Mouse (Mus musculus) retina, postnatal 7 days (tissue): ENCODE measurements around the gene Htatip2.

ENCODE experiments used
- DNase-seq: peaks from one replicate; pipeline ENCODE4 v3.0.0-alpha.2; 2012; ENCODE audit warnings: low read depth, low spot score

Gene Htatip2

GRCm38 (mm10) chr7:49758934-49759571 is at the start of gene Htatip2:
Gene Htatip2 (plus strand): TSS chr7:49759115.
- no peak for DNase-seq

- no peak for DNase-seq
Measured at GRCm38 (mm10) chr7:49709381-49710021, 49.4 kb upstream of the Htatip2 start.

GRCm38 (mm10) chr7:49717942-49718733 is 40.8 kb upstream of the Htatip2 start:
- no peak for DNase-seq

- DNase-seq, result no peak
Measured at GRCm38 (mm10) chr7:49734342-49734741, 24.6 kb upstream of the Htatip2 start.

GRCm38 (mm10) chr7:49739448-49739847 is 19.5 kb upstream of the Htatip2 start:
- DNase-seq, result no peak

GRCm38 (mm10) chr7:49741474-49741873 is 17.4 kb upstream of the Htatip2 start:
- DNase-seq, result no peak

- no peak for DNase-seq
Measured at GRCm38 (mm10) chr7:49741923-49742322, 17.0 kb upstream of the Htatip2 start.

DNA sequence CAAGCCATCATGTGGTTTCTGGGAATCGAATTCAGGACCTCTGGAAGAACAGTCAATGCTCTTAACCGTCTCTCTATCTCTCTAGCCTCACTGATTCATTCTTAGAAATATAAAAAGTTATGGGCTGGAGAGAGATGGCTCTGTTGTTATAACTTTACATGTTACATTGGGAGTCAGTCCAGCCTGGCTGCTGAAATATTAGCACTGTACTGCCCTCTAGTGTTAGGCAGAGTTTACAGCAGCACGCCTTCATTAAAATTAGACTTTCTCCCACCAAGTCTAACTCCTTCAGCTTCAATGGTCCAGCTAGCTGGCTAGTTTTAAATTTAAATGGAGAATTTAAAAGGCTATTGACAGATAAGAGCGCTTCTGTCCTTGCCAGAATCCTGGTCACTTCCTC is 7.8 kb upstream of the Htatip2 start:
- peak; percentile 32 for DNase-seq

GRCm38 (mm10) chr7:49752730-49753506 is 6.0 kb upstream of the Htatip2 start:
- DNase-seq, result peak; percentile 35

- DNase-seq, result peak; percentile 38
Measured at GRCm38 (mm10) chr7:49754767-49755166, 4.1 kb upstream of the Htatip2 start.

DNA sequence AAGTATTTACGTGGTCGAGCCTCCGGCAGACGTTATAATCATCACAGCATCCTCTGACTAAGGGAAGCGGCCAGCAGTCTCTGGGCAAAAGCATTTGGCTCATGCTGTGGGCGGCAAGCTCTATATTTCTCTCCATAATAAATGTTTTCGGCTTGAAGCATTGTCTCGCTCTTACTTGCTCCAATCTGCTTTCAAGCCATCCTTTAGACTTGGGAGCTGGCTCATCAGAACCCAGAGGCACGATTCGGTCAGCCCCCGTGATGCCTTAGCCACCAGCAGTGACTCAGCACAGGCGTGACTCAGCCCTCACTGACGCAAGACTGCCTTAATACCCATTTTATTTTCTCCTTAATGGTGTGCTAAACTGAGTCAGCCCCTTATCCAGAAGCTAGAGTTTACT is 3.7 kb downstream of the Htatip2 start:
- no peak for DNase-seq

GRCm38 (mm10) chr7:49764011-49764716 is 5.2 kb downstream of the Htatip2 start:
- DNase-seq, result no peak

- DNase-seq, result no peak
Measured at GRCm38 (mm10) chr7:49766166-49766565, 7.3 kb downstream of the Htatip2 start.

DNA sequence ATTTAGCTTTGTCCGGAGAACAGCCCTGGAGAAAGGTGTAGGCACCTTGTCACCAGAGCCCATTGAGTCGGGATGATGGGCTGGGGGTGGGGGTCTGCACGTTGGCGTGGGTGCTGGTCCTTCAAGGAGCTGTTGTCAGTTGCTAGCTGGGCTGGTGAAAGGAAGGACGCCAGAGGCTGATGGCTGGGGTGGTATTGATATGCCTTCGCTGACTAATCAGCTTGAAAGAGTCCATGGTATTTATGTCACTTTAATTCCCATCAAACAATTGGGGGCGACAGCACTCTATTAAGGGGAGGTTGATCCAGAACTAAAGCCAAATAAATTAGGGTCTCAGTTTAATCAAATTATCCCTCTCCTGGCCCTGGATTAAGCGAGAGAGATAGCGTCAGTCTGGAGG is 9.6 kb downstream of the Htatip2 start:
- no peak for DNase-seq

DNA sequence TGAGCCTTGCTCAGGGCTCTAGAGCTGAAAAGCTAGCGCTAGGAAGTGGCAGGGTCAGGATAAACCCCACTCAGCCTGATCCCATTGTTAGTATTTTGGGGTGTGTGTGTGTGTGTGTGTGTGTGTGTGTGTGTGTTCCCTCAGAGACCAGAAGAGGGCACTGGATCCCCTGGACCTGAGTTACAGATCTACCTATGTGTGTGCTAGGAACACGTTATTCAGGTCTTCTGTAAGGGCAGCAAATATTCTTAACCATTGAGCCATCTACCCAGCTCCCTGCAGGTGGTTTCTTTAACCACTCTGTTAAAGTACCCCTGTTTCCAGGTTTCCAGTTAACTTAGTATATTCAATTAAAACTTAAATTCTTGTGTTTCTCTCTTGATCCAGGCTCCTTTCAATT is 15.5 kb downstream of the Htatip2 start:
- DNase-seq, result no peak

GRCm38 (mm10) chr7:49777585-49777984 is 18.7 kb downstream of the Htatip2 start:
- no peak for DNase-seq

- peak; percentile 93 for DNase-seq
Measured at GRCm38 (mm10) chr7:49778114-49778901, 19.4 kb downstream of the Htatip2 start, which contains the start of gene Prmt3. Gene Prmt3 (plus strand): TSS chr7:49778346.

- no peak for DNase-seq
Measured at GRCm38 (mm10) chr7:49778904-49779615, 20.1 kb downstream of the Htatip2 start.

GRCm38 (mm10) chr7:49783017-49783416 is 24.1 kb downstream of the Htatip2 start:
- DNase-seq, result no peak

DNA sequence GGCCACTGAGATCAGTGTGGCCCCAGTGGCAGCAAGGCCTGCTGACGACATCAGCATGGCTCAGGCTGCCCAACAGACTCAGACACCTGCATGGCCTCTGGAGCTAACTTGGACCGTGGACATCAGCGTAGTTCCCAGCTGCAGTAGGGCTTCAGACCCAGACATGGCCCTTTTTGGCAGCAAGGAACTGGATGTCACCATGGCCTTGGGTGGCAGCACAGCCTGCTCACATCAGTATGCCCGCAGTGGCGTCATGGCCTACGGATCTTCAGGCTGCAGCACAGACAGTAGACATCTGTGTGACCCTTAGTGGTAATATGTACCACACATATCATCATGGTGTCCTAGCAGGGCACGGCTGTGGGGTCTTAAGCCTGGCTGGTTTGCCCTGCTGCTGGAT is 26.2 kb downstream of the Htatip2 start:
- no peak for DNase-seq
